Mouse (Mus musculus): ENCODE results near the gene Wdsub1.

Wdsub1 gene

GRCm38 (mm10) chr2:59805595-59805994 lies 76.8 kb downstream of the Wdsub1 start:
- CTCF ChIA-PET: no interaction called here

- CTCF ChIA-PET: no interaction called here
These were observed 79.5 kb downstream of the Wdsub1 start for GRCm38 (mm10) chr2:59802722-59803387.

Data from spleen, embryonic (tissue).